Mouse (Mus musculus) kidney, postnatal 14 days (tissue): ENCODE data around the gene Tom1l2.
A peak's percentile ranks its signal among the peaks of the same experiment; 100 is the strongest.

Source experiments
- DNase-seq: peaks from one replicate; pipeline ENCODE4 v3.0.0; 2022; ENCODE audit warnings: mixed read lengths

Gene Tom1l2

GRCm38 (mm10) chr11:60345868-60346267 is 6.8 kb downstream of the Tom1l2 start:
- no peak for DNase-seq

GRCm38 (mm10) chr11:60339361-60339760 is 13.3 kb downstream of the Tom1l2 start:
- peak; percentile 17 for DNase-seq

GRCm38 (mm10) chr11:60338291-60338690 is 14.4 kb downstream of the Tom1l2 start:
- DNase-seq, result peak; percentile 61

GRCm38 (mm10) chr11:60335771-60336170 is 16.9 kb downstream of the Tom1l2 start:
- DNase-seq, result no peak

DNA sequence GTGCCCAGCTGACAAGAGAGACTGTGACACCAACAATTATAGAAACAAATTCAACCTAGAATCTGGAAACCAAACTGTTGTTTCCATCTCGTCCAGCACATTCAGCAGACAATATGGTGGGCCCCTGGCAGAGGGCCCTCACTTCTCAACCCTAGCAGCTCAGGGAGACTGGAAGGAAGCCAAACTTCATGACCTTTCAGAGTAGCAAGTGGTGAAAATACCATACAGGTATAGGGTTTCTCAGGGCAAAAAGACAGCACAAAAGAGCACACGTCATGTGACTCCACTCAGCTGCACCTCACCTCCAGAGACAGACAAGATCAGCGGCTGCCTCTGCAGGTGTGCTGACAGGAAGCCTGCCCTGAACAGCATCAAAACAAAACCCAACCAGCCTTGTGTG is 18.6 kb downstream of the Tom1l2 start:
- peak; percentile 26 for DNase-seq

DNA sequence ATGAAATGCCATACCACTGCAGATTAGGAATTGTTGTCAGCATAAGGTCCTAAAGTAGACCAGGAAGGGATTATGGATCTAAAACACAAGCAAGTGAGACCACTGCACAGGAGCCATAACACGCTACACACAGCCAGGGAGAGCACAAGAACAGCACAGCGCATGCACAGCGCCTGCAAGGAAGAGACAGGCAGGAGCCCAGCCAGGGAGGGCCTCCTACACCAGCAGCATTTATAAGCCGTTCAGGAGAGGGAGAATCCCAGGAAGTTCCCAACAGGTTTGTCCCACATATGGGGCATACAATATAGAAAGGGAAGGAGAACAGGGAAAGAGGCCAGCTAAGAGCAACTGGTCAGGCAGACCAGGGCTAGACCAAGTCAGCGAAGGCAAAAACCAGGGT is 19.2 kb downstream of the Tom1l2 start:
- DNase-seq, result no peak

DNA sequence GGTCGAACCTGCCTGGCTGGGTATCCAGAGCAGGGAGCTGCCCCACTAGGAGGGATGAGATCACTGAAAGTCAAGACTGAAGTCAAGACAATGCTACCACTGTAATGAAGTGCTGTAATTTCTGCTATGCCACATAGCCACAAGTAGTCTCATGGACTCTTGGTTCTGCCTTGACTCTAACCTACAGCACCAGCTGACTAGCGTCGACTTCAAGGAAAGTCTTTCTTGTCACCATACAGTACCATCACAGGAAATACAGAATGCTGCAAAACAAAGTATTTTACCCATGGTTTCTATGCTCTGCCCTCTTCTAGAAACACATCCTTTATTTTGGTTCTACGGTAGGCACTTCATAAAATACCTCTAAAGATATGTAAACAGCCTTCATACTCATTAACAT is 22.2 kb downstream of the Tom1l2 start:
- no peak for DNase-seq

DNA sequence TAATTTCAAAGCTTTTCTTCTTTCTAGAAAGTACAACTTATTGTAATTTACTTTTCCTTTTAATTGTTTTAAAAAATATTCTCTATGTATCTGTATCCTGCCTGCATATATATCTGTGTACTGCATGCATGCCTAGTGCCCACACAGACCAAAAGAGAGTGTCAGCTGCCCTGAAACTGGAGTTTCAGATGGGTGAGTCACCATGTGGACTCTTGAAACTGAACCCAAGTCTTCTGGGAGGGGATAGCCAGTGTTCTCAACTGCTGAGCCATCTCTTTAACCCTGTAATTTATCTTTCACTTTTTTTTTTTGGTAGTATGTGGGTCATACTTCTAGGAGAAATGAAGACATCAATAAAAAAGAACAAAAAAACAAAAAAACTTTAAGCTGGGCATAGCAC is 29.0 kb downstream of the Tom1l2 start:
- no peak for DNase-seq

GRCm38 (mm10) chr11:60321438-60321837 is 31.3 kb downstream of the Tom1l2 start:
- DNase-seq, result peak; percentile 72

DNA sequence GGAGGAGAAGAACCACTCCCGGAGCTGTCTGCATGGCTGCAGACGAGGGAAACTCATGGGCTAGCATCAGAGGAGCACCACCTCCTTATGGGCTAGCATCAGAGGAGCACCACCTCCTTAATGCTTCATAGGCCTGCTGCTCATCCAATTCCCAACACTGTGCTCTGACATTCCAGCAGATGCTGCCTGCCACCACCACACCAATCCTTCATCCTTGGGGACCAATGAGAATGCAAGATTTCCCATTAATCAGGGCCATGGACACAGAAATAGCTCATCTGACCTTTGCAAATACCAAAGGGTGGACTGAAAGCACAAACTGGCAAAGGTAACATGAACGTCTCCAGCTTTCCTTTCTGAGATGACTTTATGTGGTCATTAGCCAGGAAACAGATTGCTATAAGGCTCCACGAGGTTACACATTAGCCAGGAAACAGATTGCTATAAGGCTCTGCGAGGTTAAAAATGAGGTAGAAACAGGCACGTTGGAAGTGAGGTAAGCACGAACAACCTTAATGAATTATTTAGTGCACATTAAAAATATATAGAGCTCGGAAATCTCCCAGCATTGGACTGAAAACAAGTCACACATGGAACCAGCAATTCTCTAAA is 32.2 kb downstream of the Tom1l2 start:
- peak; percentile 37 for DNase-seq

DNA sequence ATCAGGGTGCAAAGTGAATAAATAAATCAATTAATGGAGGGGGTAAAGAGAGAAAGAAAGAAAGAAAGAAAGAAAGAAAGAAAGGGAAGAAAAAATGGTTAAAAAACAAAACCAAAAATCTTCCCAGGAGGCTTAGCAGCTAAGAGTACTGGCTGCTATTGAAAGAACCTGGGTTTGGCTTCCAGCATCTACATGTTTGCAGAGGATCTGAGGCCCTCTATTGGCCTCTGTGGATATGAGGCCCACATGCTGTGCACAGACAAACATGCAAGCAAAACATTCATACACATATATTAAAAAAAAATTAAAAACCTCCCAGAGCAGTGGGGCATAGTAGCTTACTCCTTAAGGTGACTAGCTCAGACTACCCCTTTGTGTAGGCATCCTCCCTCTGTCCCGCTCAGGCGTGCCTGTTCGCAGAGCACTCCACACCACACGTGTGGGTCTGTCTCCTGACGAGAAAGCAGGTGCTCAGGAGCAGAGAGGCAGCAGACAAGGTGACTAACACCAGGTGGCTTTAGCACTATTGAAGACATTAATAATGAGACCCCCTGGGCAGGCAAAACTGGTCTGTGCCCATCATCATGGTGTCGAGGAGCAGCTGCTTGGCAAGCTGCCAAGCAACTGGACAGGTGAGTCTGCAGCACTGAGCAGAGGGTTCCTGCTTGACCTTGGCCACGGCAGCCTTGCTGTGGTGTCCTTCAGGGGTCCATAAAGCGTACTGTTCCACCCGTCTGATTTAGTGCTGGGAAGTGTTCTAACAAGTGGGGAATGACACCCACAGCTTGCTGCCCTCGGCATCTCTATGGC is 33.2 kb downstream of the Tom1l2 start:
- peak; percentile 55 for DNase-seq

DNA sequence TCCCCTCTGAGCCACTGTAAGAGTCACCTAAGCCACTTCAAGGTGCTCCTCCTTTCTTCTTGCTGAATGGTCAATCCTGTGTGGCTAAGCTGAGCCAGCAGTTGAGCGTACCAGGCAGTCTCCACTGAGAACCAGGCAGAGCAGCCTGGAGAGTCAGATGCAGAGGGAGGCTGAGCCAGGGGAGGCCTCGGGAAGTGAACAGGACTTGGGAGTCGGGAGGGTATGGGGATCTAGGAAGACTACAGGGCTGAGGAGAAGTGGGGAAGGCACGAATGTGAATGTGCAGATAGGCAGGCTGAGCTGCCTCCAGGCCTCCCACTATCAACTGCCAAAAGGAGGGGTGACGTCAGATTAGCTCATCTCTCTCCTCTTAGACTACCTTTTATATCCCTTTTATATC is 34.0 kb downstream of the Tom1l2 start:
- no peak for DNase-seq

GRCm38 (mm10) chr11:60317376-60318102 is 35.2 kb downstream of the Tom1l2 start:
- DNase-seq, result peak; percentile 63

DNA sequence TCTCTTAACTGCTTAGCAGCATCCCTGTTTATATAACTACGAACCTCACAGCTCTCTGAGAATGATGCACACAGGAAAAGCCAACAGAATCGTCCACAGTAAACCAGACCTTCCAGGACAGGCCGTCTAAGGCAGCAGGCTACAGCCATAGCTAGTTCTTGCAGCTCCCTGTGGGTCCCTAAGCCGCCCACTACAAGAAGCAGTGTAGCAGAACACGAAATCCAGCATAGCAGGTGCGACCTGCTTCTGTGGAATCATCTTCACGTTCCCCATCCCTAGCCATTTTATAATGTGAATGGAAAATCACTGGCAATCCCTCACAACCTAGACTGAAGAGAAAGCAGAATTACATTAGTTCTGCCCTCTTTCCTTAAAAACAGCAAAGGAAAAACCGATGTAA is 35.8 kb downstream of the Tom1l2 start:
- DNase-seq, result no peak

- DNase-seq, result peak; percentile 77
Observed at GRCm38 (mm10) chr11:60316250-60316649, 36.5 kb downstream of the Tom1l2 start.

- DNase-seq, result peak; percentile 93
Observed at GRCm38 (mm10) chr11:60311025-60311854, 41.5 kb downstream of the Tom1l2 start.

GRCm38 (mm10) chr11:60309875-60310274 is 42.8 kb downstream of the Tom1l2 start:
- no peak for DNase-seq

DNA sequence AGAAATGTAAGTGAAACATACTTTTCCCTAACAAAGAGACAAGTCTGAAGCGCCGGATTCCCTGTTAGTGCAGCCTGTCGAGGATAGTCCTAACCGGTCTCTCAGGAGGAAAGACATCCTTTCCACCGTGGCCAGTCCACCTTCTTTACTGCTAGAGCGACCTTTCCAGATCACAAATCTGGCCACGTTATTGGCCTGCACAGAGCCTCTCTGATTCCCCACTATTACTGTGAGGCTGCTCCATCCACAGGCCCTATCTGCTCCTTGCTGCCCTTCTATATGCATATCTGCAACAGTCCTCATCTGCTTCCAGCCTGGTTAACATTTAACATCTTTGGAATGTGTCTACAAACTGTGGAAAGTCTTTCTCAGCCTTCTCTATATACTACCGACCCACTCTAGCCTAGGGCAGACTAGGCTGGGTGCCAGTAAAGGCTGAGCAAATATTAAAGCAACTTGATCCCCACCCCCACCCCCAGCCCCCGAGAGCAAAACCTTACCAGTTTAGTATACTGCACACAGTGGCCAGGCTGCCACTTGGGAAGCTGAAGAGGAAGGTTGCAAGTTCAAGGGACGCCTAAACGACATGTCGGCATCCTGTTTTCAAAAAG is 44.1 kb downstream of the Tom1l2 start:
- DNase-seq, result peak; percentile 90

GRCm38 (mm10) chr11:60308061-60308460 is 44.6 kb downstream of the Tom1l2 start:
- DNase-seq, result no peak

DNA sequence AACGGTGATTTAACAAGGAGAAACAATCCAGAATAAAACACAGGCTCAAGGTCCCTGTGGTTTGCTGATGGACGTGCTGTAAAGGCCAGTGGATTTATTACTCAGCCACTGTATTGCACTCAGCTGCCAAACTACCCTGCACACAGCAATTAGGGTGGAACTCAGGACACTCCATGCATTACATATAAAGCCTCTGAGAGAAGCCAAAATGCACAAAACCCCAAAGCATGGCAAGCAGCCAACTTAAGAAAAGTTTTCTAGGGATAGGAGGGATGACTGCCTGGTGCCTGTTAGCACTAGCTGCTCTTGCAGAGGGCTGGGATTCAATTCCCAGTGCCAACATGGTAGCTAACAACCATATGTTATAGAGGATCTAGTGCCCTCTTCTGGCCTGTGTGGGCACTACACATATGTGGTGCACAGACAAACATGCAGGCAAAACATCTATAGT is 45.3 kb downstream of the Tom1l2 start:
- peak; percentile 53 for DNase-seq

- peak; percentile 61 for DNase-seq
Observed at GRCm38 (mm10) chr11:60306834-60307233, 45.9 kb downstream of the Tom1l2 start.

GRCm38 (mm10) chr11:60305611-60306010 is 47.1 kb downstream of the Tom1l2 start:
- DNase-seq, result no peak
